ENCODE assay signal across 9 mouse cellular contexts in the genomic region with DNA sequence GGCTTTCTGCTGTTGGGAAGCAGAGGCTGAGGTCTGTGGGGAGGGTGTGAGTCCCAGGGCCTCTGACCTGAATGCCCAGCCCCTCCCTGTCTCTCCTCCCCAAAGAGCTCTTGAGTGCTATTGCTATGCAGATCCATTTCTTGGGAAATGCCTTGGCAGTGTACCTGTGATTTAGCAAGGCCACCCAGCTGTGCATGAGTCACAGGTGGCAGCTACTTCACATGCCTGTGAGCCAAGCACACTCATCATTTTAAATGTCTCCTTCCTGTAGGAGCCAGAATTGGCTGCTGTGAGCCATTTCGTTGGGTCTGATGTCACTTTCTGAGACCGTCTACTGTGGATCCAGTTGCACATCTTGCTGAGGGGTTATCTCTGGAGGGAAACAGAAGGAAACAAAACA.
DNase-seq lines count a peak whose midpoint lies in the region; TF ChIP-seq lines count a peak whose summit lies in the region.
"Had no signal": no experiment of that assay in that cellular context is flagged by ENCODE, and none has a peak within 500 bp of the region (broad histone marks: within the 10 kb centered on the region; RNA-seq: fewer than 3 reads in every experiment).

No protein-coding gene starts in this region.

- H3K36me3 ChIP-seq in midbrain, embryonic 10.5 days = no peaks in the 10 kb centered on the region
- H3K36me3 ChIP-seq: liver, embryonic 15.5 days had no signal

- TF ChIP-seq CTCF in lung, adult 2 months (IDR thresholded peaks at IDR 0.05; ENCODE audit: insufficient read depth, low read length) = no peak

- no peaks in the 10 kb centered on the region for H3K9me3 ChIP-seq in midbrain, embryonic 10.5 days (replicated peaks)
- H3K9me3 ChIP-seq: liver, embryonic 15.5 days had no signal

- TF ChIP-seq POLR2A in lung, adult 2 months (IDR thresholded peaks at IDR 0.05; ENCODE audit: borderline replicate concordance, extremely low read depth, low read depth, low read length) = no peak

- no peak overlapping the region for H3K4me3 ChIP-seq in lung, adult 2 months (replicated peaks; ENCODE audit: extremely low read depth, low read depth, low read length)
- H3K4me3 ChIP-seq in midbrain, embryonic 10.5 days = no peak overlapping the region
- H3K4me3 ChIP-seq: liver, embryonic 15.5 days had no signal

- no peak overlapping the region for H3K27ac ChIP-seq in midbrain, embryonic 10.5 days (replicated peaks)
- H3K27ac ChIP-seq: liver, embryonic 15.5 days had no signal

- H3K4me1 ChIP-seq in lung, adult 2 months (ENCODE audit: control insufficient read depth, insufficient read depth, low read length) = peaks cover 8% of the 10 kb centered on the region; the same call in 1 of the 2 replicates
- H3K4me1 ChIP-seq in midbrain, embryonic 10.5 days = no peaks in the 10 kb centered on the region
- H3K4me1 ChIP-seq: liver, embryonic 15.5 days had no signal

- 13% methylated on average over 2 of the region's 2 CpGs for WGBS in lung, adult 2 months
- 56% methylated on average over 2 of the region's 2 CpGs for WGBS in midbrain, embryonic 10.5 days

- H3K27me3 ChIP-seq in midbrain, embryonic 10.5 days (ENCODE audit: low read depth, poor library complexity, severe bottlenecking) = no peaks in the 10 kb centered on the region
- H3K27me3 ChIP-seq: liver, embryonic 15.5 days had no signal

- DNase-seq in adrenal gland, adult (ENCODE audit: inconsistent age in 2 of 2, low spot score in 1 of 2) = peak; percentile 49 to 81
- DNase-seq in adrenal gland, postnatal 4 days (ENCODE audit: low spot score in 2 of 2) = no peak
- peak; percentile 29 to 71 for DNase-seq in urinary bladder, postnatal 36 days (ENCODE audit: low spot score in 2 of 2)
- no peak for DNase-seq in urinary bladder, postnatal 4 days (ENCODE audit: low spot score in 2 of 2)
- DNase-seq in lung, adult 2 months = peak; percentile 65
- DNase-seq in midbrain, embryonic 10.5 days (ENCODE audit: low spot score) = no peak
- no peak for DNase-seq in neural tube, embryonic 10.5 days (ENCODE audit: extremely low spot score, low spot score)
- DNase-seq in layer of hippocampus, postnatal 25 days (ENCODE audit: extremely low spot score in 1 of 2, low spot score in 1 of 2) = no peak

Comparison
In these comparisons a context has a peak if more than half of its experiments do, and no peak if none do; other contexts are left out.
1. DNase-seq: peak in adrenal gland, adult (2 of 2), urinary bladder, postnatal 36 days (2 of 2) and lung, adult 2 months (single experiment); none in adrenal gland, postnatal 4 days (0 of 2), urinary bladder, postnatal 4 days (0 of 2), midbrain, embryonic 10.5 days (single experiment), neural tube, embryonic 10.5 days (single experiment) and layer of hippocampus, postnatal 25 days (0 of 2).